Mouse (Mus musculus) gastrocnemius, adult 2 months (tissue): Measurements from ENCODE around the gene Emc1. TPM values are rescaled to one million over a fixed set of nuclear protein-coding genes. Genes with fewer than 3 reads are reported as not detected.

Experiments
- DNase-seq: peaks from one replicate; pipeline ENCODE4 v3.0.0; 2022
- H3K27ac ChIP-seq: fragments of 200-600 bp; 2 replicates; pipeline ENCODE4 v1.8.1; 2022; ENCODE audit warnings: mild to moderate bottlenecking
- H3K4me3 ChIP-seq: fragments of 200-600 bp; 2 replicates; pipeline ENCODE4 v1.8.1; 2022; ENCODE audit warnings: mild to moderate bottlenecking, moderate library complexity
- CTCF ChIP-seq: fragments of 200-600 bp; IDR thresholded peaks from 2 replicates; pipeline ENCODE4 v1.8.1; 2022; ENCODE audit warnings: antibody characterized with exemption, mild to moderate bottlenecking, moderate library complexity
- intact Hi-C: fragments of 180-260 bp; cut with DNase I; formaldehyde crosslinking; loops from one replicate; pipeline ENCODE4 v1.15.1; 2025
- microRNA-seq: library from miRNA; unstranded; fragments of <30 nt; microRNA quantifications from one replicate; pipeline ENCODE4 v1.2.0, GENCODE M21; 2021
- total RNA-seq, 2 experiments: library from RNA; stranded (reverse); gene quantifications; 2 replicates each; pipeline ENCODE4 v1.2.3; 2021

The Emc1 gene
- total RNA-seq, 2 experiments from 2014 or later = 29.1 to 32.6 TPM

GRCm38 (mm10) chr4:139403214-139403613, 50.8 kb downstream of the Emc1 start:
- peak; percentile 5; the same call in 1 of the 2 replicates for TF ChIP-seq CTCF
- DNase-seq = no peak
- intact Hi-C loops = loop anchor here (5.0 kb wide), 1 partner anchor 39 kb away; no protein-coding TSS in a partner anchor
- H3K4me3 ChIP-seq = no peak overlapping the region
- H3K27ac ChIP-seq = no peak overlapping the region

DNA sequence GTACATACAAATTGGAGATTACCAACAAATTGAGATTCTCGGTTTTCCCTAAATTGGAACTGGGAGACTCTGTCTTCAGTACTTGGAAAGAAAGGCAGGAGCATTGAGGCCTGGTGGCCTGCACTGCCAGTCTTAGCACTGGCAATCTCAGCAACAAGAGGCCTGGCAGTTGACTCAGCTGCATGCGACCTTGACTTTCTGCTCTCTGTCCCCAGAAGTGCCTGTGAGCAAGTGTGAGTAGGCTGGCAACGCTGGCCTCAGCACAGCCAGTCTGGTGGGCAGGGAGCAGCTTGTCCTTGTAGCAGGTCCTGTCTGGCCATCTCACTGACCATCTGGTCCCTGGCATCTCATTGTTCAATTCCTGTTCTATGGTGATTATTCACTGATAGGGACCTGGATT, 59.0 kb downstream of the Emc1 start:
- intact Hi-C loops = no loop called here
- no peak for TF ChIP-seq CTCF
- DNase-seq = no peak
- Histone ChIP-seq H3K4me3 (no peak overlapping the region), H3K27ac (no peak overlapping the region)

DNA sequence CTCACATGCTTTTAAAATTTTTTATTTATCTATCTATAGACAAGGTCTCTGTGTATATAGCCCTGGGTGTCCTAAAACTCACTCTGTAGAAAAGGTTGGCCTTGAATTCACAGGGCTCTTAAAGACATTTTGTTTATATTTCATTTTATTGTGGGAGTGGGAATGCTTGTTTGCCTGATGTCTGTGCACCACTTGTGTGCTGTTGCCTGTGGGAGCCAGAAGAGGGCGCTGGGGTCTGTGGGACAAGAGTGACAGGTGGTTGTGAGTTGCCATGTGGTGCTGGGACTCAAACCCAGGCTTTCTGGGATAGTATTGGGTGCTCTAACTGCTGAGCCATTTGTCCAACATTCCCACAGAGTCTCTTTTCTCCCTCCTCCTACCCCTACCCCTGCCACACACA, 65.5 kb downstream of the Emc1 start:
- Histone ChIP-seq H3K27ac (no peak overlapping the region), H3K4me3 (no peak overlapping the region)
- intact Hi-C loops = no loop called here
- no peak for DNase-seq
- TF ChIP-seq CTCF = no peak

DNA sequence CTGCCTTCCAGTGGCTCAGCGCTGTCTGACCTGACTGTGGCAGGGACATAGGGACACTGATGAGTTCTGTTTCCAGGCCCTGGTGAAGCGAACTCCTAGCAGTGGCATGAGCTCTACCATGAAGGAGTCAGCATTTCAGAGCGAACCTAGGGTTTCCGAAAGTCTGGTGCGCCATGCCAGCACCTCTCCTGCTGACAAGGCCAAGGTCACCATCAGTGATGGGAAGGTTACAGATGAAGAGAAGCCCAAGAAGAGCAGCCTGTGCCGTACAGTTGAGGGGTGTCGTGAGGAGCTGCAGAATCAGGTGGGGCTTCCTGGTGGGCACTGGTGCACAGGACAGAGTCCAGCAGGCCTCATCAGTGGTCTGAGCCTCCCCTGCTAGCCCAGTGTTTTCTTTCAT, 69.2 kb downstream of the Emc1 start:
- intact Hi-C loops = no loop called here
- H3K4me3 ChIP-seq = no peak overlapping the region
- TF ChIP-seq CTCF = no peak
- DNase-seq = no peak
- H3K27ac ChIP-seq = no peak overlapping the region

DNA sequence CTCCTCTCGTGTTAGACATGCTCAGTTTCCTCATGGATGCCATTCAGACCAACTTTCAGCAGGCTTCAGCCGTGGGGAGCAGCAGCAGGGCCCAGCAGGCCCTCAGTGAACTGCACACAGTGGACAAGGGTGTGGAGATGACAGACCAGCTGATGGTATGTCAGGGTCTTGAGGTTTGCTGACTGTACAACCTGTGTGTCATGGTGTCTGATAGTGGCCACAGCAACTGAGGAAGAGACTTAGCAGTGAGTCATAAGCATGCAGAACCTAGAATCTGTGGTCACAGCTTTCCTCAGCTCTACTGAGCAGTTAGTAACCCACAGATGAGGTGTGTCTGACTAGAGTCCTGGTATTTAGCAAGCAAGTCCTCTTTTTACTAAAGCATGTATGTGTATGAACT, 70.0 kb downstream of the Emc1 start:
- TF ChIP-seq CTCF = no peak
- DNase-seq = no peak
- intact Hi-C loops = no loop called here
- Histone ChIP-seq H3K27ac (no peak overlapping the region), H3K4me3 (no peak overlapping the region)

GRCm38 (mm10) chr4:139423270-139423669, 70.9 kb downstream of the Emc1 start:
- no peak overlapping the region for H3K27ac ChIP-seq

More at GRCm38 (mm10) chr4:139423270-139423669, 70.9 kb downstream of the Emc1 start:
- intact Hi-C loops = no loop called here
- TF ChIP-seq CTCF = no peak
- no peak for DNase-seq
- no peak overlapping the region for H3K4me3 ChIP-seq

Small RNAs within 50 kb of the gene (microRNA-seq; reads per million reads assigned to microRNA genes)
- not detected for gene Gm24245
- gene Gm25732 = not detected

Other genes with a start within 250 kb of the Emc1 start
- gene Minos1, start 221.5 kb upstream of the Emc1 start, total RNA-seq = 100 to 1,000 TPM; 304 to 430 TPM
- gene Capzb, start 159.7 kb upstream of the Emc1 start, total RNA-seq = 100 to 1,000 TPM; 444 to 499 TPM
- gene Pqlc2, start 41.9 kb upstream of the Emc1 start, total RNA-seq = 1 to 10 TPM; 4.9 to 7.2 TPM
- gene Akr7a5, start 41.8 kb upstream of the Emc1 start, total RNA-seq = 10 to 100 TPM; 31.2 to 34.7 TPM
- 10 to 100 TPM; 34.9 to 35.7 TPM for gene Mrto4, start within 50 bp of the Emc1 start, total RNA-seq
- 100 to 1,000 TPM in 1 of 2 experiments, 10 to 100 TPM in 1; 94.7 to 125 TPM for gene Ubr4, start within 50 bp of the Emc1 start, total RNA-seq
- gene Iffo2, start 178.0 kb downstream of the Emc1 start, total RNA-seq = 1 to 10 TPM; 2.1 to 2.5 TPM